Mouse (Mus musculus) frontal cortex, postnatal 14 days (tissue): ENCODE measurements around the gene Mvb12b.
"Not testable (repeated sequence)": the region's sequence is repeated elsewhere in the genome, so short reads cannot be mapped to it uniquely, and the experiment has no call there.

Experiments used
- DNase-seq, 2 experiments: peaks; one replicate each; pipeline ENCODE4 v3.0.0; 2022; ENCODE audit warnings: low spot score in 2 of 2

Gene Mvb12b

DNA sequence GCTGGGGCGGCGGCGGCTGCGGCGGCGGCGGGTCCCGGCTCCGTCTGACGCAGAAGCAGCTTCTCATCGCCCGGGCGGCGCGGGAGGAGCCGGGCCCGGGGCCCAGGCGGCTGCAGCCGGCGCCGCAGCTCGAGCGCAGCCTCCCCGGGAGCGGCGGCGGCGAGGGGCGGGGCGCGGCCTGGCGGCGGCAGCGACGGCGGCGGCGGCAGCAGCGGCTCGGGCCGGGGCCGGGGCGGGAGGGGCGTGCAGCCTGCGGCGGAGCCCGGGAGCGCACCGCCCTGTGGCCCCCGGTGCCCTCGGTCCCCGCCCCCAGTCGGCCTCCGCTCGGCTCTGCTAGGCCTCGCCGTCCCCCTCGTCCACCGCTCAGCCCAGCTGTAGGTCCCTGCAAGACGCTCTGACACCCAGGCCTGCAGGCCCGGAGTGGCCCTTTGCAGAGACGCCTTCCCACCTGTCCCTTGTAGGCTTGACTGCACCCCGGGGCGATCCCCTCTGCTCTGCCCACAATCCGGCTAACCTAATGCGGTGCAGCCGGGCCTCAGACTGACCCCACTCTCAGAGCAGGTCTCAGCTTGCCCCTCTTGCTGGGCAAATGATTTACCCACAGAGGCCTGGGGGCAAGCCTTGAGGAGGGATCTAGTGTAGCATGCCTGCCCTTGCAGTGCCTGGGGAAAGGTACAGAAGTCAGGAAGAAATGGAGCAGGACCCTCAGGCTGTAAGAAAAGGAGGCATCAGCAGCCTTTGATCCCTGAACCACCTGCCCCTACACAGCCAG lies at the start of gene Mvb12b:
Gene Mvb12b (minus strand): TSS at position 619 of the 772 bp plus-strand sequence.
- peak in 1 of 2 experiments; percentile 42 for DNase-seq

DNA sequence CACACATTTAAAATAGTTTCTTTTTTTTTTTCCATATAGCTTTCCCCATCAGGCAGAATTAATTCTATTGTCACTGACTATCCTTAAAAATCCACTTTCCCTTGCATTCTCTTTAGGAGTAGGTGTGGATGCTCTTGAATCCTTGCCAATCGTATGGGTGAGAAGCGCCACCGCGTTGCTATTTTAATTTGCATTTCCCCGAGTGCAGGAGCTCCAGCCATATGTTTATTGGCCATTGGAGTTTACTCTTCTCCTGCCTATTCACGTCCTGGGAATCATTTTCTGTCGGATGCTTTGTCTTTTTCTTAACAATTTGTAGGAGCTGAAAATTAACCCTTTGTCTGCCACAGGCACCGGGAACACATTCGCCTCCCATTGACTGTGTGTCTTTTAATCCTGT lies 48.0 kb upstream of the Mvb12b start:
- no peak for DNase-seq

DNA sequence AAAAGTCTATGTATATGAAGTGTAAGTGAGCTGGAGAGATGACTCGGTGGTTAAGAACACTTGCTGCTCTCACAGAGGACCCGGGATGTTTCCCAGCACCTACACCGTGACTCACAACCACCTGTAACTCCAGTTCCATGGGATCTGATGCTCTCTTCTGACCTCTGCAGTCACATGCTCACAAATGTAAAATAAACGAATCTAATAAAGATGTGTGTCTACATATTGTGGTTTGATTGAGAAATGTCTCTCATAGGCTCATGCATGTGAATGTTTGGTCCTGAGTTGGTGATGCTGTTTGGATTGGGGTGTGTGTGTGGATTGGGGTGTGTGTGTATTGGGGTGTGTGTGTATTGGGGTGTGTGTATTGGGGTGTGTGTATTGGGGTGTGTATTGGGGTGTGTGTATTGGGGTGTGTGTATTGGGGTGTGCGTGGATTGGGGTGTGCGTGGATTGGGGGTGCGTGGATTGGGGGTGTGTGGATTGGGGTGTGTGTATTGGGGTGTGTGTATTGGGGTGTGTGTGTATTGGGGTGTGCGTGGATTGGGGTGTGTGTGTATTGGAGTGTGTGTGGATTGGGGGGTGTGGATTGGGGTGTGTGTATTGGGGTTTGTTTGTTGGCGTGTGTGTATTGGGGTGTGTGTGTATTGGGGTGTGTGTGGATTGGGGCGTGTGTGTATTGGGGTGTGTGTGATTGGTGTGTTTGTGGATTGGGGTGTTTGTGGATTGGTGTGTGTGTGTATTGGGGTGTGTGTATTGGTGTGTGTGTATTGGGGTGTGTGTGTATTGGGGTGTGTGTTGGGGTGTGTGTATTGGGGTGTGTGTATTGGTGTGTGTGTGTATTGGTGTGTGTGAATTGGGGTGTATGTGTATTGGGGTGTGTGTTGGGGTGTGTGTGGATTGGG lies 46.1 kb upstream of the Mvb12b start:
- DNase-seq = no peak

DNA sequence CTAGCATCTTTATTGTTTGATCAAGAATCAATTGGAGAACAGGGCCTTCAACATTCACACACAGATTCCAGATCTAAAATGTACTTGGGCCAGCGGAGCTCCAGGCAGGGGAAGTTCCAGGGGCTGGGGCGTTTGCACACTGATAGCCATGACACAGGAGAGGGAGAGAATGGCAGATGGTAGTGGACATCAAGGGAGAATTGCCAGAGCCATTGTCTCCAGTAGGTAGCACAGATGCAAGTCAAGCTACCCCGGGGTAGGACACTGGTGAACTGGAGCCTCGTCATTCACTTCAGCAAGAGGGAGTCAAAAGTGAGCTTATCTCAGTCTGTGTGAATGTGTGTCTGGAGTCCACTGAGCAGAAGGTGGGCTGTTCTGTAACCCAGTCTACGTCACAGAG lies 43.4 kb upstream of the Mvb12b start:
- no peak for DNase-seq

DNA sequence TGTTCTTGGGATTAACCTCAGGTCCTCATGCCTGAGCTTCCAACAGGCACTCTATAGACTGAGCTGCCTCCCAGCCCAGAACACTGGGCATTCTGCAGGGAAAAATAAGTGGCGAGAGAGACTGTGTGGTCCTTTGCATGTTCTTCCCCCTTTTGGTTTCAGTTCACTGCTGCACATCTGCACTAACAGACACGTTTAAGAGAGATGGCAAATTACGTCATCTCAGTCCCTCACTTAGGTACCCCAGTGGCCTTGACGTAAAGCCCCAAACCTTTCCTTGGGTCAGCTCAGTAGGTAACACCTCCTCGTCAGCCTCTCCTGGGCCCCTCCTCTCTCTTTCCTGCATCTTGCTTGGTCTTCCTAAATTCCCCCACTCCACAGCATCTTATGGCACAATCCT lies 37.5 kb upstream of the Mvb12b start:
- DNase-seq = no peak

DNA sequence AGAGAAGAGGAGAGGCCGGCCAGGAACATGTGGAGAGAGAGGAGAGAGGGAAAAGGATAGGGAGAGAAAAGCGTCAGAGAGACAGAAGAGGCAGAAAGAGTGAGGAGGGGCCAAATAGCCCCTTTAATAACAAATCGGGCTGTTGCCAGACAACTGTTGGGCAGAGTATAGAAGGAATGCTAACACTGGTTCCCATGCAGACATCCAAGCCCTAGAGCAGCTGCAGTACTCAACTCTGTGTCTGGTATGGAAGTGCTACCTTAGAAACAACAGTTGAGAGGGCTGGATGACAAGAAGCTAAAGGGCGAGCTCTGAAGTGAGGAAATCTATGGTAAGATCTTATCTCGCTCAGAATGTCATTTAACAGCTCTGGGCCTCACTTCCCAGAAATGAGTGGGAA lies 35.7 kb upstream of the Mvb12b start:
- DNase-seq = no peak

DNA sequence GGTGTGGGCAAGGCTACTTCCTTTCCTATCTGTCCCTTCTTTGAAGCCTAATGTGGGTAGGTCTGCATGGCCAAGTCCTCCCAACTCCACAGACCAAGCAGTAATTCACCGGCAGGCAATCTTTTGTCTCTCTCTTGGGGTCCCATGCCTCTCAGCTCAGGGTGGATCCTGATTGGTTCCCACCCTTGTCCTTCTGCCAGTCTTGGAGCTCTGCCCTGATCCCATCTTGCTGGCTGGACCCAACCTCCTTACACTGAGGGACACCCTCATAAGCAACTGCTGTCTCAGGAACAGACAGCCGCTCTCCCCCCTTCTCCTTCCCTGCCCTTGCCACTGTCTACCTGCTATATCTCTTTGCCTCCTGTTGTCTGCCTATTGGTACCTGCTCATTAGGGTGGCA lies 34.7 kb upstream of the Mvb12b start:
- no peak for DNase-seq

DNA sequence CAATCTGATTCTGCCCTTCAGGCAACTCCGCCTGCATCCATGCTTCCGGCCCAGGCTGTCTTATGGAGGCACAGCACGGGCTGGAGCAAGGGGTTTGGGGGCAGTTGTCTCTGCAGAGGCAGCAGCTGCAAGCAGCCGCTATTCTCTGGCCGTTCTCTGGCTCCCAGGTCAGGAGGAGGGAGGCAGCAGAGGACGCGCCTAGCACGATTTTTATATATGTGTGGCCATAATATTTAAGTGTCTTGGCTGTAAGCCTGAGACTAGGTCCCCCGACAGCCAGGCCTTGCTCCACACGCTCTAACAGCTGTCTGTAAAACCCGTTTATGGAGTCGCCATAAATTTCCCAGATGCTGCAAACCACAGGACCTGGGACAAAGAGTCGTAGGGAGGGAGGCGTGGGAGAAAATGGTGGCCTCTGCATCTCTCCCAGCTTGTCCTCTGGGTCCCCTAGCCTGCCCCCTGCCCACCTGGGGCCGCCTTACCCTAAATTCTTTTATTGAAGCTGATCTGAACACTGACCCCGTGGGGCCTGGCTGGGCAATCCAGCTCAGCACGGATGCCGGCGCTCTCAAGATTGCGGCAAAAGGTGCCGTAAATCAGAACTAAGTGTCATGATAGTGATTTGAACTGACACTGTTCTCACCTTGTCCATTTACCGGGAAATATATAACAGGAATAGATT lies 32.3 kb upstream of the Mvb12b start:
- no peak for DNase-seq

DNA sequence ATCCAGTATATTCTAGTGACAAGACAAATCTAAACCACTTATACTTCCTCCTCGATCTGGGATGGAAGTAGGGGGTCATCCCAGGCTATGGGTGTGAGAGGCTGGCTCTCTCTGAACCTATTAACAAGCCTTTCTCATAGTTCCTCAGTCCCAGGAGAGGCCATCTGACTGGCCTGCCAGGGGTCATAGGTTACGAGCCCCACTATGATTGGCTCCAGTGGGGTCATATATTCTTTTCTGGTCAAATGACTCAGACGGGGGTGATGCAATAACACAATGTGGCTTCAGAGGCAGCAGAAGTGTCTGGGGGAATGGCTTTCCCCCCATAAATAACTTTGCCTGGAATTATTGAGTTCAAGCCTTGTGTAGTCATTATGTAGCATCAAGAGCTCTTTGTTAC lies 31.1 kb upstream of the Mvb12b start:
- DNase-seq = no peak

DNA sequence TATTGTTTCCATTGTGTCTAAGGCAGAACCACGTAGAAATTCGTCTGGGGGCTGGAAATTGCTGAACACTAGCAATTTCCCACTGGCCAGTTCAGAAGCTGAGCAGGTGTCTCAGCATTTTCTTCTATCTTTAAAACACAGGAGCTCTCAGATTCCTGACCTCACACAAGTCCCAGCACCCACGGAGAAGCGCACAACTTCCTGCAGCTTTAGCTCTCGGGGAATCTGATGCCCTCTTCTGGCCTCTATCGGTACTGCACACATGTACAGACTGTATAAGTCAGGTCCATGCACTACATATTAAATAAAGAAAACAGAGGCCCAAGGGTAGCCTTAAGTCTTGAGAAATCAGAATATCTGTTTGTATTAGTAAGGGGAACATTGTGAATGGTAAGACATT lies 30.6 kb upstream of the Mvb12b start:
- DNase-seq = no peak

DNA sequence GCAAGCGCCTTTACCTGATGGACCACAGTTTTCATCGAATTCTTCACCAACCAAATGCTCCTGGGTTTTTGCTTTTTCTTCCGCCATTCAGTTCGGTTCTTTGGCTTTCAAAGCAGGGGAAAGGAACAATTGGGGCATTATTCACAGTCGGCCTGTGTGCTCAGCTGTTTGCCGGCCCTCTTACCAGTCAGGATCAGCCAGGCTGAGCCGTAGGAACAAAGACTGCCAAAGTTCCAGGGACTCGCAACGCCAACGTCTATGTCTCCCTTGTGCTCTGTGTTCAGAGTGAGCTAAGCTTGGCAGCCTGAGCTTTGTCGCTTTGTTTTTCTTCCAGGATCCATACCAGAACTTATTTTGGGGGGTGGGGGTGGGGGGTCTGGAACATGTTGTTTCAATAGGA lies 28.9 kb upstream of the Mvb12b start:
- DNase-seq = no peak

DNA sequence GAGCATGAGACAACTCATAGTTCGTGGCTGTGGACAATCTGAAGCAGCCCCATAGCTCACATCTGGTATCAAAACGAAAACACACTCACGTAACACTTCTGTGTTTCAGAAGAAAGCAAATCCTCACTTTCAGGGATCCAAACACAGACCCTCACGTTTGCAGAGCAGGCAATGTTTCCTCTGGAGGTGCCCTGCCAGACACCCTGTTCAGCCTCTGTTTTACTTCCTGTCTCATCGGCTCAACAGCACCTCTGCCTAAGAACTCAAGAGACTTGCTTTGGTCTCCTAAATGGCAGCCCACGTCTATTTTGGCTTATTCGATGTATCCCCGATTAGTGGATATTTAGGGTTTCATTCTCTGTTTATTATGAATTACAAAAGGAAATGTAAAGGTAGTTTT lies 27.3 kb upstream of the Mvb12b start:
- no peak for DNase-seq

DNA sequence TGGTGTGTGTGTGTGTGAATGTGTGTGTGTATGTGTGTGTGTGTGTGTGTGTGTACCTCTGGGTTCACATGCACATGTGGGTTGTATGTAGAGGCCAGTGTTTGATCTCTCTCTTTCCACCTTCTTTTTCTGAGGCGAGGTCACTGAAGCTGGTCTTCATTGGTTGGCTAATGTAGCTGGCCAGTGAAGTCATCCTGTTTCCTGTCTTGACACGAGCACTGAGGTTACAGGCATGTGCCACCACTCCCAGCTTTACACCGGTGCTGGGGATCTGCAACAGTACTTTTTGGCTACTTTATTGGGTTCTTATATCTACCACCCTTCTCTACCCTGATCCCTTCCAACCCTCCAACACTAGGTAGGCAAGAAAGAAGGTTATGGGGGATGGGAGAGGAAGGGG lies 26.6 kb upstream of the Mvb12b start:
- no peak for DNase-seq

DNA sequence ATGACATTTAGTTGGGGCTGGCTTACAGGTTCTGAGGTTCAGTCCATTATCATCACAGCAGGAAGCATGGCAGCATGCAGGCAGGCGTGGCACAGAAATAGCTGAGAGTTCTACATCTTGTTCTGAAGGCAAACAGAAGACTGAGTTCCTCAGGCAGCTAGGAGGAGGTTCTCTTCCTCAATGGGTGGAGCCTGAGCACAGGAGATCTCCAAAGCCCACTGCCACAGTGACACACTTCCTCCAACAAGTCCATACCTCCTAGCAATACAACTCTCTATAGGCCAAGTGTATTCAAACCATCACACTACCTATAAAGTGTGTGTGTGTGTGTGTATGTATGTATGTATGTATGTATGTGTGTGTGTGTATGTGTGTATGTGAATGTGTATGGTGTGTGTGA lies 25.9 kb upstream of the Mvb12b start:
- not testable (repeated sequence) for DNase-seq

DNA sequence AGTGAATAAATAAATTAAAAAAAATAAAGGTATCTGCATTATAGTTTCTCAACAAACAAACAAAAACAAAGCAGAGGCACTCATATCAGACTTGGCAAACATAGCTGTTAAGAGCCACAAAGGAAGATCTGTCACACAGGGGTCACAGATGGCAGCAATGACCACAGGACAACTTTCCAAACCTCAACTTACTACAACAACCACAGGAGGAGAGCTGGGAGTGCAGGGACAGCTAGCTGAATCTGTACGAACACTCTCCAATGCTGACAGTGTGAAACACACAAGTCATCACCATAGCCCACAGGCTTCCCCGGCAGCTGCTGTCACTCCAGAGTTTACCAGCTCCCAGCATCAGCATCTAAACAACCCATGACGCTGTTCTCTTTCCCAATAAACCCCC lies 25.0 kb upstream of the Mvb12b start:
- DNase-seq = no peak

DNA sequence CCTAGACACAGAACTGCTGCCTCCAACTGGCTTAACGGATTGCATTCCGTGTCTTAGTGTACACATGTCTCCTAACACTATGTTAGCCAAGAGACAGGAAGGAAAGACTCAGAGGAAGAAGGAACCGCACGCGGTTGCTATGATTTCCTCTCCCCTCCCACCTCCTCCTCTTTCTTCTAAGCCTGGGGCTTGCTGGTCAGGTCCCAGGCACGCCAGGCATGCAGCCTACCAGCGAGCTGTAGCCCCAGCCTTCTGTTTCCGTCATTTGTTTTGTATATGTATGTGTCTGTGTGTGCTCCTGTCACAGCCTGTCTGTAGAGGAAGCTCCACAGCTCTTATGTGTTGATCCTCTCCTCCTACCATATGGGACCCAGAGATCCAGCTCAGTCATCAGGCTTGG lies 20.6 kb upstream of the Mvb12b start:
- peak in 1 of 2 experiments; percentile 20 for DNase-seq

DNA sequence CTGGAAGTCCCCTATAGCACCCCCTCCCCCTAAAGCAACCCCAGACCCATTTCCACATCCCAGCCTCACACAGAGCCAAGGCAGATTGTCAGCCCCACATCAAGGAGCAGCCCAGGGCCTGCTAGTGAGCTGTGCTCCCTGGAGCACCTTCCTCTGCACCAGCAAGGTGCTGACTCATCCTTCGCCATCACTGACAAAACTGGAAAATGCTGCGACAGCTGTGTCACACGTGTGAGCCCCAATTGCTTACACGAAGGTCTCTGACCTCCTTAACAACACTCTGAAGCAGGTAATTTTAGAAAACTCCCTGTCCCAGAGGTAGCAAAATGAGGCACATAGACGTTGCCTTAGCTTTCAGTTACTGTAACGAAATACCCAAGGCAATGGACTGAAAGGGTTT lies 19.4 kb upstream of the Mvb12b start:
- DNase-seq = no peak

DNA sequence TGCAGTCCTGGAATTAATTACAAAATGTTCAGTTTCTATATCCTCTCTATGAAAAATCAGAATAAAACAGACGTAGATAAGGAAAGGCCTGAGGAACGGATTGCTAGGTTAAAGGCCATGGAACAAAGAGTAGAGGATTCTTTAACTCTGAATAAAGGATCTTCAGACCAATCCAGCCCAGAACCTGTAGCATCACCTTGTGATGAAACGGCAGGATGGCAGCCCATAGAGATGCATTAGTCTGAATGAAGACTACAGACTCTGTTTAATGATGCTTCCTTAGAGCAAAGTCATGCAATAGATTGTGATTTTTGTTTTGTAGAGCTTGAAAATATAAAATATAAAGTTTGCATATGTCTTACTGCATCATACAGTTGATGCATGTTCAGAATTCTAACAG lies 8.1 kb upstream of the Mvb12b start:
- no peak for DNase-seq

DNA sequence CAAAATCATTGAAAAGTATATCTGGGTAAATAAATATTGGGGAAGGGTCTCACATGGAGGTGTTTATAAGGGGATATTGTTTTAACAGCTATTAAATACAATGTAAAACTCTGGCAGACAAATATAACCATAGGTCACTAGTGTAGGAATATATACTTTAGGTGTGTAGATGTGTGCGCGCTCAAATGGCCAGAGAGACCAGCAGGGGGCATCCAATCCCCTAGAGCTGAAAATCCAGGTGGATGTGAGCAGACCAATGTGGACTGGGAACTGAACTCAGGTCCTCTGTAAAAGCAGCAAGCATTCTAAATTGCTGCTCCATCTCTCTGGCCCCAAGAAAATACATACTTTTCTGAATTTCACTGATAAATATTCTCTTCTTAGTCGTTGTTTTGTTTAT lies 5.4 kb upstream of the Mvb12b start:
- DNase-seq = no peak

DNA sequence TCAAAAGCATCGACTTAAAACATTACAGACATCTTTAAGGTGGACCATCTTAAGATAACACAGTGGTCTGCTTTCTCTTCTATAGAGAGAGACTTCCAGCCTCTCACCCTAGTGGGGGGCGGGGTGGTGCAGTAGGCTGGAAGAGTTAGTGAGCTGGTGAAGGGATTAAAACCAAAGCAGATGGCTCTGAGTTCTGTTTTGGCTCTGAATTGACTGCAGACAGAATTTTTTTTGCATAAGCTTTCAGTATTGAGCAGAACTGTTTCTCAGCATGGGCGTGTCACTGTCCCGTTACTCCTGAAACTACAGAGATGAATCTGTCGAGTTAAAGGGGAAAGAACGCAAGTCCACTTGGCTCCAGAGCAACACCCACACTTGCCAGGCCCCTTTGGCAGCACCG lies 4.6 kb upstream of the Mvb12b start:
- no peak for DNase-seq

DNA sequence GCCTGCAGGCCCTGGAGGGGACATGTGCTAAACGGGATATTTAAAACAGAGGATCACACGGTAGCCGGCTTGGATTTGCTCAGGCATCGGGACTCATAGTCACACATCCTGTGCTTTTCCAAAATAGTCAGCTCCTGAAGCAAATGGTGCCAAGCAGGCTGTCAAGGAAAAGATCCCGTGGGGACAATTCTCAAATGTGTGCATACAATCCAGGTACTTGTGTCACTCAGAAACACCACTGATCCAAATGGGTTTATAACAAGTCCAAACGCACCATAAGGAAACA lies 297 bp upstream of the Mvb12b start:
- no peak for DNase-seq

DNA sequence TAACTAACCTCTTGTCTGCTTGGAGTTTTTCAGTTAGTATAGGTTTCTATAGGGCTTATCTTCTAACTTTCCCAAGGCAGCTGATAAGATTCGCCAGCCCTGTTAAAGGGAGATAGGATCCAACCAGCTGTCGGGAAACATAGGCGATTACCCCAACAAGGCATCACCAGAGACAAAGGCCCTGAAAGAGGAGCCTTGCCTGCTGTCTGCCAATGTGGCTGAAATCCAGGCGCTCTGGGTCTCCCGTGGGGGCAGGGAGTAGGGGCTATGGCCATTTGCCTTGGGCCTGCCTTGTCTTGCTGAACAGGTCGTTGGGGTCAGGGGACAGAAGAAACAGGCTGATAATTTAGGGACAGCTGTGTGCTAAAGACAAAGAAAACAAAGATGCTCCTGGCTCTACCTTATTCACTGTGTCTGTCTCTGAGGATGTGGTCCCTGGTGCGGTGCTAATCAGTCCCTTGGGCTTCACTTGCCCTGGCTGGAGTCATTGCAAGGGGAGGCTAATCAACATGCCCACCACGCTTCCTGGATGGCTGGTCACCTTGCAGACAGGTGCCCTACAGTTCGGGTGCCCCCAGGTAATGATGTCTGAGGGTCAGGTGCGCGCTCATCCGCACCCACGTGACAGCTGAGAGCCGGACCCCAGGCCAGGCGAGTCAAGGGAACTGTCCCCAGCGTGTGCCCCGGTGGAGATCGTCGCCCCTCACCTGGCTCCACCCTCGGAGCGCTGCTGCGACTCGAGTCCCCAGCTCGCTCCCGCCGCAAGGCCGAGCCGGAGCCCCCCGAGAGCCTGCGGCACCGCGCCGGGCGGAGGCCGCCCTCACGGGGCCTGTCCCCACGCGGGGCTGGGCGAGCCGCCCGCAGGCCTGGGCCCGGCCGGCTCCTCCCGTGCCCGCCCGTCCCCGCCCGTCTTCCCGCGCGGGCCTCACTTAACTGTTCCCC lies 1.1 kb downstream of the Mvb12b start:
- DNase-seq = no peak
